Mouse (Mus musculus) midbrain, embryonic 14.5 days (tissue): Measurements from ENCODE around the gene Ap2a1. TPM values are rescaled to one million over a fixed set of nuclear protein-coding genes. Genes with fewer than 3 reads are reported as not detected.
A peak's percentile ranks its signal among the peaks of the same experiment; 100 is the strongest.

Experiments
- ATAC-seq: fragments of 200-750 bp; cut with Nextera tagmentation; 2 replicates; pipeline ENCODE4 v1.8.0; 2017; ENCODE audit warnings: moderate number of reproducible peaks, moderate library complexity; ENCODE audit not compliant: low FRiP score, low TSS enrichment
- DNase-seq: peaks from one replicate; pipeline ENCODE4 v3.0.0-alpha.2; 2015
- H3K27ac ChIP-seq: fragments of 300-500 bp; sonication (generic); replicated peaks from 2 replicates; pipeline ENCODE4 v1.5.1; 2014; ENCODE audit warnings: mild to moderate bottlenecking, low read depth, low read length, moderate library complexity
- H3K27me3 ChIP-seq: fragments of 300-500 bp; sonication (generic); 2 replicates; pipeline ENCODE4 v1.6.1; 2014; ENCODE audit warnings: low read length, control low read depth, mixed read lengths; ENCODE audit not compliant: control insufficient read depth, insufficient read depth
- H3K36me3 ChIP-seq: fragments of 300-500 bp; sonication (generic); 2 replicates; pipeline ENCODE4 v1.6.1; 2014; ENCODE audit warnings: low read length, control low read depth; ENCODE audit not compliant: control insufficient read depth, insufficient read depth
- H3K4me1 ChIP-seq: fragments of 300-500 bp; sonication (generic); 2 replicates; pipeline ENCODE4 v1.6.1; 2014; ENCODE audit warnings: mild to moderate bottlenecking, antibody characterized with exemption, low read length, control low read depth; ENCODE audit not compliant: control insufficient read depth, insufficient read depth
- H3K4me2 ChIP-seq: fragments of 300-500 bp; sonication (generic); 2 replicates; pipeline ENCODE4 v1.6.1; 2014; ENCODE audit warnings: mild to moderate bottlenecking, low read length, moderate library complexity
- H3K4me3 ChIP-seq: fragments of 300-500 bp; sonication (generic); replicated peaks from 2 replicates; pipeline ENCODE4 v1.5.1; 2014; ENCODE audit warnings: low read depth, low read length
- H3K9ac ChIP-seq: fragments of 300-500 bp; sonication (generic); replicated peaks from 2 replicates; pipeline ENCODE4 v1.6.1; 2014; ENCODE audit warnings: mild to moderate bottlenecking, low read length, moderate library complexity
- H3K9me3 ChIP-seq: fragments of 300-500 bp; sonication (generic); 2 replicates; pipeline ENCODE4 v1.6.1; 2016; ENCODE audit warnings: low read length, control low read depth, mixed read lengths; ENCODE audit not compliant: control insufficient read depth
- WGBS: fragments of 180-500 bp; shearing (Covaris S2); extraction: QIAGEN DNeasy Blood & Tissue Kit; methylation state at CpG from one replicate; pipeline ENCODE4 v1.1.7; 2014; 5-methylcytosine and 5-hydroxymethylcytosine counted together
- polyA plus RNA-seq: library from polyadenylated mRNA; unstranded; fragments of >200 nt; fragmentation: Nextera tagmentation; extraction: Ambion mirVana; gene quantifications from 2 replicates; pipeline ENCODE4 v1.2.1, GENCODE M21; 2014

The Ap2a1 gene
- 124 and 133 TPM in 2 replicates for polyA plus RNA-seq

DNA sequence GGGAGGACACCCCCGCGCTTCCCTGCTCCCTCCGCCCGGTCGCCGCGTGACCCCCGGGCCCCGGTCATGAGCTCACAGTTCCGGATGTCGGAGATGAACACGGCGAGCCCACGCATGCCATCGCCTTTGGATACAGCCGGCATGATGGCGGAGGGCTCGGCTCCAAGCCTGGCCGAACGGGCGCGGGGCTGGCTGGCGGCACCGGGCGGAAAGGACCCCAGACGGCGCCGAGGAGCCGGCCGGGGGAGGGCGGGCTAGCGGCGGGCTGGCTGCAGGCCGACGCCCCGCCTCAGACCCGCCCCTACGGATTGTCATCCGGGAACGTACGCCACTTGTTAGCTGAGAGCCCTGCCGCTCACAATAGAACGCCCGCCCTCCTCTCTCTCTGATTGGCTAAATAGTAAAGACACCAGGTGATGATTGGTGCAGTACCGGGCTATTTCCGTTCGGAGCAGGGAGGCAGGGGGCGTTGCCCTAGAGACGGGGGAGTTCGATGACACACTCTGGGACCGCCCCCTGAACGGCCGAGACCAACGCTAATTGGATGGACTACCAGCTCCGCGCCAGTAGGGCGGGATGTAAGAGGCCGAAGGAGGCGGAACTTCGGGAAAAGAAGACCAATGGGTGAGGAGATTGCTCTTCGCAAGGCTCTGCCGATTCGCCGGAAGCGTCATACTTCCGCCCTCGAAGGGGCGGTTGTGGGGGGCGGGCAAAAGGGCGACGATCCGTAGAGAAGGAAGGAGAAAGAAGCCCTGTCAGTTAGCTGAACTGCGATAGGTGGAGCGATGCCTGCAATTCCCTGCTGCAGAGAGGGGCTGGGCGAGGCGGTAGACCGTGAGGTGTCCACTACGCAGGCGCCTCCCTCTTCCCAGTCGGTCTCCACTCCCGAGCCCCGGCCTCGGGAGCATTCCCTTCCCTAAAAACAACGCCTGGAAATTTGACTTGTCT, at the start of gene Ap2a1:
Gene Ap2a1 (minus strand): TSS at position 293 of the 948 bp plus-strand sequence.
- H3K9me3 ChIP-seq: no peaks in the 10 kb centered on the region
- H3K4me2 ChIP-seq: peak within 1 kb of the TSS; percentile 74
- whole genome bisulfite sequencing: under 1% methylated on average over 81 of the region's 84 CpGs
- peak; percentile 100 for DNase-seq
- ATAC-seq: peak; percentile 99
- H3K27me3 ChIP-seq: no peaks in the 10 kb centered on the region
- H3K4me3 ChIP-seq: peak within 1 kb of the TSS; percentile 99
- peaks cover 19% of the 10 kb centered on the region for H3K4me1 ChIP-seq
- H3K27ac ChIP-seq: peak within 1 kb of the TSS; percentile 96
- H3K9ac ChIP-seq: peak within 1 kb of the TSS; percentile 92
- peaks cover 13% of the 10 kb centered on the region for H3K36me3 ChIP-seq

DNA sequence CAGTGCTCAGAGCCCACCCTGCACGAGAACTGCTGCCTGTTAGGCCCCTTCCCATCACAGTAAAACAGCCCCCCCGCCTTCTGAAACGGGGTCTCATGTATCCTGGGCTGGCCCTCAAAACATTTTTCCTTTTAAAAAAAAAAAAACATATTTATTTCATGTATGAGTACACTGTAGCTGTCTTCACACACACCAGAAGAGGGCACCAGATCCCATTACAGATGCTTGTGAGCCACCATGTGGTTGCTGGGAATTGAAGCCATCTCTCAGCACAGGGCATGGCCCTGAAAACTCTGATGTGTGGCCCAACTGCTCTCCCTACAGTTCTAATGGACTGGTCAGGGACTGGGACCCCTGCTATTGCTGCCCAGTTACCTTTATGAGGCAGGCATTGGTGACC, 49.0 kb upstream of the Ap2a1 start:
- Histone ChIP-seq H3K27me3 (no peaks in the 10 kb centered on the region), H3K36me3 (peaks cover 71% of the 10 kb centered on the region), H3K4me3 (no peak overlapping the region), H3K4me2 (no peak overlapping the region), H3K27ac (no peak overlapping the region), H3K4me1 (peaks cover 14% of the 10 kb centered on the region), H3K9ac (no peak overlapping the region), H3K9me3 (no peaks in the 10 kb centered on the region)
- 94% methylated on average over 3 of the region's 3 CpGs for WGBS
- no peak for DNase-seq
- ATAC-seq: no peak

DNA sequence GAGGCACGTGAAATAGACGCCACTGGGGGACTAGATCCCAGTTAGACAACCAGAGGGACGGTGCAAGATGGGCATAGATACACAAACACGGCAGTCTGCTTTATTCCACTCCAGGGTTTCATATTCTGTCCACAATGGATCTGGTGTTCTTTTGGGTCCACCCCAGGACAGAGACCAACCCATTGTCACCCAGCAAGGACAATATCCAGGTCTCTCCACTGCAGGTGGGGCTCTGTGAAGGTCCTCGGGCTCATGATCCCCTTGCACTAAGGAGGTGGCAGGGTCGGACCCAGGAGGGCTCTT, 45.8 kb upstream of the Ap2a1 start:
- Histone ChIP-seq H3K4me2 (peak overlapping the region; percentile 96), H3K9me3 (no peaks in the 10 kb centered on the region), H3K9ac (0 out of 2 replicates have a peak overlapping the region, but pooled peaks have one; percentile 69), H3K4me3 (peak overlapping the region; percentile 56), H3K27ac (peak overlapping the region; percentile 97), H3K27me3 (no peaks in the 10 kb centered on the region), H3K4me1 (peaks cover 34% of the 10 kb centered on the region), H3K36me3 (peaks cover 43% of the 10 kb centered on the region)
- DNase-seq (no peak), ATAC-seq (no peak)
- WGBS: 17% methylated on average over 6 of the region's 6 CpGs

DNA sequence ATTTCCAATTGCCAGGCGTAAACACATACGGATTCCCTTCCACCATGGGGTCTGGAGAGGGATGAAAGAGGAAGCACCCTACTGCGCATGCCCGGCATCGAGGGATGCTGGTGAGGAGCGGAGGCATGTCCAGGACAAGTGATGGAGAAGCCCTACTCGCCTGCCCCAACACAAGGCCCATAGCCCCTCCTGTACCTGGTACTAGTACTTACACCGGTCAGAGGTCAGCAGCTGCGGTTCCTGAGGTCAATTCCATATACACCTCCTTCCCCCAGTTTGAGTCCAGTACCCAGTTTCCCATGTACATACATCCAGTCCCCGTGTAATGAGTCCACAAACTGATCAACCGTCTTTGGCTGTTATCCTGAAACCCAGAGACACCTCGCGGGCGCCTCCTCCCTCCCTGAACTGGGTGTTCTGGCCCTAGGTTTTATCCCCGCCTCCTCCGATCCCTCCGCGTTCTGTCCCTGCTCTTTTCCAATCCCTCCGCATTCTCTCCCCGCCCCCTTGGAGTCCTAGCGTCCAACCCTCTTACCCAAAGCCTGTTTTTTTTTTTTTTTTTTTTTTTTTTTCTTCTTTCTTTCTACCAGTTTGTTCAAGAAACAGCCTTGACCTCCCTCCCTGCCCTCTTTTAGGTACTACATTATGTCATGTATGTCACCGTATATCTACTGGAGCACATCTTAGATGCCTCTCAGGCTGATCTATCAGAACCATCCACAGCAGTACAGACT, 45.3 kb upstream of the Ap2a1 start, which contains the start of gene Cpt1c:
Gene Cpt1c (minus strand): TSS at position 469 of the 734 bp plus-strand sequence.
- 2% methylated on average over 22 of the region's 22 CpGs for WGBS
- peaks cover 38% of the 10 kb centered on the region for H3K36me3 ChIP-seq
- peaks cover 34% of the 10 kb centered on the region for H3K4me1 ChIP-seq
- H3K9me3 ChIP-seq: no peaks in the 10 kb centered on the region
- H3K4me3 ChIP-seq: peak within 1 kb of the TSS; percentile 56
- peak; percentile 94 for DNase-seq
- H3K27ac ChIP-seq: peak within 1 kb of the TSS; percentile 97
- peak within 1 kb of the TSS; percentile 69 for H3K9ac ChIP-seq
- peak within 1 kb of the TSS; percentile 96 for H3K4me2 ChIP-seq
- H3K27me3 ChIP-seq: no peaks in the 10 kb centered on the region
- peak; percentile 66 for ATAC-seq

DNA sequence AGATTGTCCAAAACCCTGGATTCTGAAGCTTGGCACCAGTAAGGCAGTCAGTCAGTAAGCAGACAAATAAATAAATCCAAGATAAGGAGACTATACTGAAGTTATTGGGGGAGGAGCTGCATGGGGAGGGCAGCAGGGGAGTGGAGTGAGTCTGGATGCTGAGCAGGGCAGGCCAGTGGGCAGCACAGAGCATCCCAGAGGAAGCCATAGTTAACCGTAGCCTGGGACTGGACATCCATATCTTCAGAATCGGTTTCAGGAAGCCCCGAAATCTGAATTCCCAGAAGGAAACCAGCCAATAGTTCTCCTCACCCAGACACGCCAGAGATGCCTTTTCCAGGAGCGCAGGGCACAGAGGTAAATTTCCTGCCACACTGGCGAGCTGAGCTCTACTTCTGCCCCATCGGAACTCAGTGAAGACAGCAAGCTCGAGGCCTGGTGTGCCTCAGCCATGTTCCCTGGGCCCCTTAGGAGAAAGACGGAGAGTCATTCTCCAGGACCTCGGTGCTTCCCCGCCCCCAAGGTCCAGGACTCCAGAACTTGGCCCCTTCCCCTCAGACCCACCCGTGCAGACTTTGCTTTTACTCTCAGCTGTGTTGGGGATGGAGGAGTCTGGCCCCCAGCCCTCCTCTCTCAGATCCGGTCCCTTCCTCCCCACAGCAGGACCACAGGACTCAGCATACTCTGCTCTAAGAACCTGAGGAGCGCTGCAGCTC, 44.3 kb upstream of the Ap2a1 start:
- no peak for DNase-seq
- peak overlapping the region; percentile 97 for H3K27ac ChIP-seq
- peak overlapping the region; percentile 69 for H3K9ac ChIP-seq
- peak overlapping the region; percentile 56 for H3K4me3 ChIP-seq
- WGBS: 31% methylated on average over 14 of the region's 14 CpGs
- no peaks in the 10 kb centered on the region for H3K27me3 ChIP-seq
- ATAC-seq: no peak
- peak overlapping the region; percentile 96 for H3K4me2 ChIP-seq
- H3K4me1 ChIP-seq: peaks cover 34% of the 10 kb centered on the region
- H3K9me3 ChIP-seq: no peaks in the 10 kb centered on the region
- H3K36me3 ChIP-seq: peaks cover 28% of the 10 kb centered on the region

GRCm38 (mm10) chr7:44971142-44971541, 41.8 kb upstream of the Ap2a1 start:
- no peaks in the 10 kb centered on the region for H3K9me3 ChIP-seq
- DNase-seq: no peak
- peak overlapping the region; percentile 29 for H3K9ac ChIP-seq
- 72% methylated on average over 7 of the region's 7 CpGs for WGBS
- H3K4me2 ChIP-seq: peak overlapping the region; percentile 81
- H3K4me3 ChIP-seq: peak overlapping the region; percentile 49
- H3K36me3 ChIP-seq: peaks cover 16% of the 10 kb centered on the region
- no peak for ATAC-seq
- peaks cover 34% of the 10 kb centered on the region for H3K4me1 ChIP-seq
- no peaks in the 10 kb centered on the region for H3K27me3 ChIP-seq
- peak overlapping the region; percentile 83 for H3K27ac ChIP-seq

DNA sequence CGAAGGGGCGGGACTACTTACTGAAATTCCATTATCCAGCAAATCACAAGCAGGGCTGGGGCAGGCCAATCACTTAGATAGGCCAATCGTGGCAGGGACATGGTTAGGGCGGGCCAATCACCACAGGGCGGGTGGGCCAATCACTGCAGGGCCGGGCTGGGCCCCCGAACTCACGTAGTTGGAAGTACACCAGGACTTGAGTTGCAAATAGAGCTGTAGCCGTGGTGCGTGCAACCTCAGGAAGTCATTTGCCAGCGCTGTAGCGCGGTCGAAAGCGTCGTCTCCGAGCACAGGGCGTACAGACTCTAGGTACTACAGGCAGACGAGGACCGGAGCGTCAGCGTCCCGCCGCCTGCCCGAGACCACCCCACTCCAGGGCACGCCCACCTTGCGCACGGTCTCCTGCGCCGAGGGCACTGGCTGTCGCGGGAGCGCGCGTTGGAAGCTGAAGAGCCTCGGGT, 41.0 kb upstream of the Ap2a1 start:
- Histone ChIP-seq H3K36me3 (peaks cover 19% of the 10 kb centered on the region), H3K27me3 (no peaks in the 10 kb centered on the region), H3K9ac (peak overlapping the region; percentile 29; the same call in 1 of the 2 replicates), H3K4me2 (peak overlapping the region; percentile 81), H3K4me3 (peak overlapping the region; percentile 49), H3K4me1 (peaks cover 32% of the 10 kb centered on the region), H3K9me3 (no peaks in the 10 kb centered on the region), H3K27ac (peak overlapping the region; percentile 83)
- DNase-seq (peak; percentile 93), ATAC-seq (peak; percentile 93)
- WGBS: under 1% methylated on average over 36 of the region's 36 CpGs

GRCm38 (mm10) chr7:44966638-44967037, 37.3 kb upstream of the Ap2a1 start:
- DNase-seq (no peak), ATAC-seq (no peak)
- Histone ChIP-seq H3K9me3 (no peaks in the 10 kb centered on the region), H3K27ac (no peak overlapping the region), H3K36me3 (peaks cover 49% of the 10 kb centered on the region), H3K9ac (no peak overlapping the region), H3K4me3 (no peak overlapping the region), H3K27me3 (no peaks in the 10 kb centered on the region), H3K4me1 (peaks cover 9% of the 10 kb centered on the region), H3K4me2 (no peak overlapping the region)
- 84% methylated on average over 15 of the region's 15 CpGs for WGBS
